Mouse (Mus musculus) bone marrow macrophage, adult 2 months (primary cell): ENCODE data around the gene Gm6217.

Experiments used
- CTCF ChIP-seq: IDR thresholded peaks from 2 replicates; pipeline ENCODE4 v1.5.1; 2012; ENCODE audit warnings: low read depth, mild to moderate bottlenecking, low read length, moderate library complexity
- POLR2A ChIP-seq: IDR thresholded peaks from 2 replicates; pipeline ENCODE4 v1.6.1; 2012; ENCODE audit warnings: mild to moderate bottlenecking, low read depth, low read length, borderline replicate concordance

- TF ChIP-seq CTCF (no peak), POLR2A (no peak)
Measured at GRCm38 (mm10) chr1:82972046-82972445, 40.8 kb upstream of the Gm6217 start.
